In the genomic region with DNA sequence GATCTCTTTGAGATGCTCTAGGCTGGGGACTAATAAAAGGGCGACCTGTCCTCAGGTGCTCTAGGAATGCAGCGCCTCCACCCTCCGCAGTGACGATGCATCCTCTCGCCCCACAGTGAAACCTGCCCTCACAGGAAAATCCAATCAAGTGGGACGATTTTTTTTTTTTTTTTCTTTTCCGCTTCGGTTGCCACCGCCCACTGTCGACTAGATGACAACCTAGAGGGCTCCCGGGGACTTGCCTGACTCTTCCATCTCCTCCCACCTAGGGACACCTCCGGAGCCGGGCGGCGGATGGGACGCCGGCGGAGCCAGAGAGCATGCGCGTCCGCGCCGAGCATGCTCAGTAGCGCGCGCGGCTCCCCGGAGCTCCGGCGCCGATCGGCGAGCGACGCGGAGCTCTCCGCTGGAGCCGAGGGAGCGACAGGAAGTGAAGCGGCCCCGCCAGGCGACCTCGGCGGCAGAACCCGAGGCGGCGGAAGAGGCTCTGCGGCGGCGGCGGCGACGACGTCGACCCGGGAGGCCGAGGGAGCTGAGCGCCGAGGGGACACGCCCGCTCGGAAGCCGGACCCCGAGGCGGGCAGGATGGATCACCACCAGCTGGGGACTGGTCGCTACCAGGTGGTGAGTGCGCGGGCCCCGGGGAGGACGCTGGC, we compare ENCODE assay signal across 8 mouse cellular contexts. TPM values are rescaled to one million over a fixed set of nuclear protein-coding genes. Genes with fewer than 3 reads are reported as not detected.
A peak's percentile ranks its signal among the peaks of the same experiment; 100 is the strongest.
DNase-seq lines count a peak whose midpoint lies in the region; ATAC-seq and TF ChIP-seq lines count a peak whose summit lies in the region.

A gene (plus strand): TSS at position 195 of the 656 bp plus-strand sequence.

- H3K4me2 ChIP-seq in embryonic facial prominence, embryonic 11.5 days (ENCODE audit: low read depth, low read length): peak within 1 kb of the TSS; percentile 74
- H3K4me2 ChIP-seq in limb, embryonic 14.5 days (replicated peaks; ENCODE audit: low read depth, low read length, severe bottlenecking): peak within 1 kb of the TSS; percentile 63
- peak within 1 kb of the TSS; percentile 65 for H3K4me2 ChIP-seq in midbrain, postnatal 0 days (ENCODE audit: low read depth, low read length, poor library complexity, severe bottlenecking)

- H3K4me1 ChIP-seq in embryonic facial prominence, embryonic 11.5 days (ENCODE audit: control insufficient read depth, insufficient read depth, low read length): no peaks in the 10 kb centered on the region
- H3K4me1 ChIP-seq in kidney, adult 2 months (ENCODE audit: control insufficient read depth, insufficient read depth, low read length): peaks cover 5% of the 10 kb centered on the region; the same call in 1 of the 2 replicates
- H3K4me1 ChIP-seq in limb, embryonic 14.5 days (ENCODE audit: control insufficient read depth, insufficient read depth, low read length): 0 out of 2 replicates have a peak, but pooled peaks cover 7% of the 10 kb centered on the region
- H3K4me1 ChIP-seq in midbrain, postnatal 0 days (ENCODE audit: insufficient read depth, low read length): 0 out of 2 replicates have a peak, but pooled peaks cover 3% of the 10 kb centered on the region

- H3K36me3 ChIP-seq in embryonic facial prominence, embryonic 11.5 days (replicated peaks; ENCODE audit: control insufficient read depth, insufficient read depth, low read depth, low read length): no peaks in the 10 kb centered on the region
- H3K36me3 ChIP-seq in kidney, adult 2 months (ENCODE audit: control insufficient read depth, insufficient read depth, low read length): no peaks in the 10 kb centered on the region
- H3K36me3 ChIP-seq in limb, embryonic 14.5 days (ENCODE audit: control insufficient read depth, insufficient read depth, low read length): 0 out of 2 replicates have a peak, but pooled peaks cover 2% of the 10 kb centered on the region
- no peaks in the 10 kb centered on the region for H3K36me3 ChIP-seq in midbrain, postnatal 0 days (ENCODE audit: insufficient read depth, low read length)

- peak within 1 kb of the TSS; percentile 89 for H3K9ac ChIP-seq in embryonic facial prominence, embryonic 11.5 days (replicated peaks; ENCODE audit: low read length)
- H3K9ac ChIP-seq in limb, embryonic 14.5 days (ENCODE audit: low read depth, low read length, severe bottlenecking): peak within 1 kb of the TSS; percentile 97
- H3K9ac ChIP-seq in midbrain, postnatal 0 days (replicated peaks; ENCODE audit: low read length, poor library complexity, severe bottlenecking): peak within 1 kb of the TSS; percentile 91

- no peak for TF ChIP-seq POLR2A in kidney, adult 2 months (IDR thresholded peaks at IDR 0.05; ENCODE audit: low read depth, low read length)
- TF ChIP-seq POLR2A in limb, embryonic 14.5 days (IDR thresholded peaks at IDR 0.05; ENCODE audit: borderline replicate concordance, extremely low read depth, insufficient read depth, insufficient read length): peak; percentile 50; the same call in 1 of the 2 replicates

- no peak for TF ChIP-seq CTCF in kidney, adult 2 months (conservative IDR thresholded peaks at IDR 0.05; ENCODE audit: insufficient read depth, insufficient read length, low read depth, low read length)
- TF ChIP-seq CTCF in midbrain, postnatal 0 days (IDR thresholded peaks at IDR 0.05): peak; percentile 28

- H3K9me3 ChIP-seq in embryonic facial prominence, embryonic 11.5 days (replicated peaks; ENCODE audit: control insufficient read depth, low read length): no peaks in the 10 kb centered on the region
- H3K9me3 ChIP-seq in limb, embryonic 14.5 days (ENCODE audit: control insufficient read depth, low read length): no peaks in the 10 kb centered on the region
- H3K9me3 ChIP-seq in midbrain, postnatal 0 days (ENCODE audit: low read length): no peaks in the 10 kb centered on the region

- WGBS in embryonic facial prominence, embryonic 11.5 days: under 1% methylated on average over 65 of the region's 70 CpGs
- WGBS in kidney, adult 2 months: under 1% methylated on average over 70 of the region's 70 CpGs
- WGBS in limb, embryonic 14.5 days: 1% methylated on average over 48 of the region's 70 CpGs
- WGBS in midbrain, postnatal 0 days: 1% methylated on average over 69 of the region's 70 CpGs

- peak within 1 kb of the TSS; percentile 90 for H3K4me3 ChIP-seq in embryonic facial prominence, embryonic 11.5 days (ENCODE audit: low read depth, low read length)
- peak within 1 kb of the TSS; percentile 100 for H3K4me3 ChIP-seq in kidney, adult 2 months (ENCODE audit: insufficient read depth, low read depth, low read length)
- peak within 1 kb of the TSS; percentile 85 for H3K4me3 ChIP-seq in limb, embryonic 14.5 days (replicated peaks; ENCODE audit: low read length)
- peak within 1 kb of the TSS; percentile 98 for H3K4me3 ChIP-seq in midbrain, postnatal 0 days (ENCODE audit: low read depth, low read length)

- ATAC-seq in embryonic facial prominence, embryonic 11.5 days (replicated peaks; ENCODE audit: insufficient number of reproducible peaks, low FRiP score, low TSS enrichment, low read depth): peak; percentile 96
- ATAC-seq in limb, embryonic 14.5 days (ENCODE audit: low FRiP score, low read depth): peak; percentile 92
- ATAC-seq in midbrain, postnatal 0 days (ENCODE audit: low FRiP score): peak; percentile 96

- DNase-seq in layer of hippocampus, adult 11-12 months (ENCODE audit: low spot score): peak; percentile 85
- no peak for DNase-seq in layer of hippocampus, adult 9-10 months (ENCODE audit: low spot score)
- DNase-seq in embryonic facial prominence, embryonic 11.5 days (ENCODE audit: low spot score): peak; percentile 89
- peak; percentile 99 for DNase-seq in heart, adult 11 months
- peak; percentile 94 for DNase-seq in kidney, adult 2 months
- peak; percentile 80 for DNase-seq in limb, embryonic 14.5 days (ENCODE audit: low spot score)
- DNase-seq in midbrain, postnatal 0 days (ENCODE audit: low spot score): peak; percentile 90
- peak; percentile 60 to 64 for DNase-seq in spleen, postnatal 14 days (ENCODE audit: low spot score in 2 of 2)

- peak within 1 kb of the TSS; percentile 82 for H3K27ac ChIP-seq in embryonic facial prominence, embryonic 11.5 days (replicated peaks; ENCODE audit: low read depth, low read length)
- peak within 1 kb of the TSS; percentile 91 for H3K27ac ChIP-seq in kidney, adult 2 months (ENCODE audit: insufficient read depth, low read depth, low read length)
- peak within 1 kb of the TSS; percentile 81 for H3K27ac ChIP-seq in limb, embryonic 14.5 days (replicated peaks; ENCODE audit: low read depth, low read length)
- peak within 1 kb of the TSS; percentile 86 for H3K27ac ChIP-seq in midbrain, postnatal 0 days (ENCODE audit: low read depth, low read length)

- H3K27me3 ChIP-seq in embryonic facial prominence, embryonic 11.5 days (ENCODE audit: control insufficient read depth, insufficient read depth, low read length): no peaks in the 10 kb centered on the region
- no peaks in the 10 kb centered on the region; the same call in 1 of the 2 replicates for H3K27me3 ChIP-seq in kidney, adult 2 months (replicated peaks; ENCODE audit: control insufficient read depth, insufficient read depth, low read length)
- H3K27me3 ChIP-seq in limb, embryonic 14.5 days (ENCODE audit: control insufficient read depth, insufficient read depth, low read length): no peaks in the 10 kb centered on the region
- no peaks in the 10 kb centered on the region for H3K27me3 ChIP-seq in midbrain, postnatal 0 days (ENCODE audit: insufficient read depth, low read length)

RNA-seq across cellular contexts. Expression of the gene that starts here (rescaled TPM):
- polyA plus RNA-seq in embryonic facial prominence, embryonic 11.5 days (2014; fragmentation: Nextera tagmentation; extraction: Ambion mirVana): 64.5 and 65.3 TPM in 2 replicates
- polyA plus RNA-seq in kidney, adult 2 months (2012; rRNA removed): 81.6 and 83.9 TPM in 2 replicates
- 48.2 and 59.4 TPM in 2 replicates for polyA plus RNA-seq in limb, embryonic 14.5 days (2012; rRNA removed)
- polyA plus RNA-seq in limb, embryonic 14.5 days (2014; fragmentation: Nextera tagmentation; extraction: Ambion mirVana): 67.2 and 68.4 TPM in 2 replicates
- total RNA-seq in midbrain, postnatal 0 days (2014; rRNA removed): 158 TPM in 2 replicates
- 113 and 121 TPM in 2 replicates for polyA plus RNA-seq in midbrain, postnatal 0 days (2015; fragmentation: Nextera tagmentation; extraction: Ambion mirVana)
